Mouse (Mus musculus): ENCODE measurements at regions not wholly inside any gene's neighbourhood (a gene's known extent, or its start where the extent isn't known, plus 50 kb on each side); places are given as distances from the start of the nearest gene placed in this dataset.

- ATAC-seq (replicated peaks; ENCODE audit: poor library complexity, severe bottlenecking), result no peak
These were observed 110.7 kb upstream of the Teddm2 start for GRCm38 (mm10) chr1:154010681-154011080.

GRCm38 (mm10) chr1:154016516-154016915, 116.5 kb upstream of the Teddm2 start:
- ATAC-seq (replicated peaks; ENCODE audit: poor library complexity, severe bottlenecking), result no peak

GRCm38 (mm10) chr1:154018241-154018640, 118.2 kb upstream of the Teddm2 start:
- ATAC-seq (replicated peaks; ENCODE audit: poor library complexity, severe bottlenecking), result no peak

GRCm38 (mm10) chr1:154024301-154024700, 124.3 kb upstream of the Teddm2 start:
- no peak for ATAC-seq (replicated peaks; ENCODE audit: poor library complexity, severe bottlenecking)

- ATAC-seq (replicated peaks; ENCODE audit: poor library complexity, severe bottlenecking), result no peak
These were observed 127.3 kb upstream of the Teddm2 start for GRCm38 (mm10) chr1:154027303-154027702.

GRCm38 (mm10) chr1:154029826-154030225, 129.8 kb upstream of the Teddm2 start:
- ATAC-seq (replicated peaks; ENCODE audit: poor library complexity, severe bottlenecking), result peak; percentile 51

- peak; percentile 68 for ATAC-seq (replicated peaks; ENCODE audit: poor library complexity, severe bottlenecking)
These were observed 132.7 kb upstream of the Teddm2 start for GRCm38 (mm10) chr1:154032669-154033099.

- peak; percentile 43 for ATAC-seq (replicated peaks; ENCODE audit: poor library complexity, severe bottlenecking)
These were observed 134.1 kb upstream of the Teddm2 start for GRCm38 (mm10) chr1:154033958-154034606.

- ATAC-seq (replicated peaks; ENCODE audit: poor library complexity, severe bottlenecking), result no peak
These were observed 136.8 kb upstream of the Teddm2 start for GRCm38 (mm10) chr1:154036729-154037270.

GRCm38 (mm10) chr1:154038241-154038640, 138.2 kb upstream of the Teddm2 start:
- no peak for ATAC-seq (replicated peaks; ENCODE audit: poor library complexity, severe bottlenecking)

GRCm38 (mm10) chr1:154040907-154041306, 140.9 kb upstream of the Teddm2 start:
- peak; percentile 87 for ATAC-seq (replicated peaks; ENCODE audit: poor library complexity, severe bottlenecking)

- no peak for ATAC-seq (replicated peaks; ENCODE audit: poor library complexity, severe bottlenecking)
These were observed 142.9 kb upstream of the Teddm2 start for GRCm38 (mm10) chr1:154042956-154043355.

GRCm38 (mm10) chr1:154044712-154045111, 144.7 kb upstream of the Teddm2 start:
- no peak for ATAC-seq (replicated peaks; ENCODE audit: poor library complexity, severe bottlenecking)

GRCm38 (mm10) chr1:154045951-154046350, 145.9 kb upstream of the Teddm2 start:
- ATAC-seq (replicated peaks; ENCODE audit: poor library complexity, severe bottlenecking), result no peak

GRCm38 (mm10) chr1:154053641-154054040, 147.3 kb upstream of the Zfp648 start:
- ATAC-seq (replicated peaks; ENCODE audit: poor library complexity, severe bottlenecking), result no peak

- no peak for ATAC-seq (replicated peaks; ENCODE audit: poor library complexity, severe bottlenecking)
These were observed 146.1 kb upstream of the Zfp648 start for GRCm38 (mm10) chr1:154054874-154055273.

- ATAC-seq (replicated peaks; ENCODE audit: poor library complexity, severe bottlenecking), result peak; percentile 80
These were observed 139.6 kb upstream of the Zfp648 start for GRCm38 (mm10) chr1:154061397-154061796.

GRCm38 (mm10) chr1:154061851-154062250, 139.1 kb upstream of the Zfp648 start:
- ATAC-seq (replicated peaks; ENCODE audit: poor library complexity, severe bottlenecking), result peak; percentile 25; the same call in 1 of the 2 replicates

GRCm38 (mm10) chr1:154062666-154063065, 138.3 kb upstream of the Zfp648 start:
- ATAC-seq (replicated peaks; ENCODE audit: poor library complexity, severe bottlenecking), result peak; percentile 91

- ATAC-seq (replicated peaks; ENCODE audit: poor library complexity, severe bottlenecking), result no peak
These were observed 136.4 kb upstream of the Zfp648 start for GRCm38 (mm10) chr1:154064633-154065032.

- no peak for ATAC-seq (replicated peaks; ENCODE audit: poor library complexity, severe bottlenecking)
These were observed 135.4 kb upstream of the Zfp648 start for GRCm38 (mm10) chr1:154065336-154066329.
